ENCODE assay signal across 22 mouse cellular contexts in genomic region chr13:6178362-6179070, GRCm38 (mm10).
DNase-seq lines count a peak whose midpoint lies in the region; ATAC-seq lines count a peak whose summit lies in the region.
"Had no signal": no experiment of that assay in that cellular context is flagged by ENCODE, and none has a peak within 500 bp of the region (broad histone marks: within the 10 kb centered on the region; RNA-seq: fewer than 3 reads in every experiment).

No protein-coding gene starts in this region.

- H3K36me3 ChIP-seq in forebrain, embryonic 15.5 days: no peaks in the 10 kb centered on the region
- H3K36me3 ChIP-seq in forebrain, embryonic 11.5 days (ENCODE audit: control insufficient read depth, insufficient read depth, low read length): no peaks in the 10 kb centered on the region
- no peaks in the 10 kb centered on the region for H3K36me3 ChIP-seq in forebrain, embryonic 16.5 days (ENCODE audit: control insufficient read depth, insufficient read depth)
- H3K36me3 ChIP-seq: heart, embryonic 12.5 days; hindbrain, embryonic 13.5 days; intestine, embryonic 15.5 days; kidney, embryonic 15.5 days; limb, embryonic 12.5 days; liver, embryonic 13.5 days had no signal

- 0 out of 2 replicates have a peak overlapping the region, but pooled peaks have one; percentile 26 for H3K27ac ChIP-seq in forebrain, embryonic 15.5 days (replicated peaks)
- H3K27ac ChIP-seq in forebrain, embryonic 11.5 days (ENCODE audit: low read depth, low read length): no peak overlapping the region
- no peak overlapping the region for H3K27ac ChIP-seq in forebrain, embryonic 16.5 days (ENCODE audit: low read length)
- H3K27ac ChIP-seq: hindbrain, embryonic 13.5 days; intestine, embryonic 15.5 days; kidney, embryonic 15.5 days; limb, embryonic 12.5 days; liver, embryonic 13.5 days had no signal

- intact Hi-C loops in left cerebral cortex, postnatal 14 days (cut with DNase I): loop anchor here (5.0 kb wide), 1 partner anchor 311 kb away; no protein-coding TSS in a partner anchor

- peak; percentile 70; the same call in 1 of the 2 replicates for ATAC-seq in forebrain, embryonic 15.5 days (replicated peaks)
- ATAC-seq in forebrain, embryonic 11.5 days (replicated peaks; ENCODE audit: low FRiP score): no peak
- peak; percentile 78 for ATAC-seq in forebrain, embryonic 16.5 days
- ATAC-seq: intestine, embryonic 15.5 days had no signal

- no peaks in the 10 kb centered on the region for H3K27me3 ChIP-seq in forebrain, embryonic 15.5 days
- no peaks in the 10 kb centered on the region for H3K27me3 ChIP-seq in forebrain, embryonic 11.5 days (ENCODE audit: control insufficient read depth, insufficient read depth, low read length)
- H3K27me3 ChIP-seq in forebrain, embryonic 16.5 days (replicated peaks; ENCODE audit: control insufficient read depth, insufficient read depth, low read length): no peaks in the 10 kb centered on the region
- H3K27me3 ChIP-seq: heart, embryonic 12.5 days; hindbrain, embryonic 13.5 days; intestine, embryonic 15.5 days; kidney, embryonic 15.5 days; limb, embryonic 12.5 days; liver, embryonic 13.5 days had no signal

- 54% methylated on average over 9 of the region's 9 CpGs for WGBS in forebrain, embryonic 15.5 days
- 78% methylated on average over 9 of the region's 9 CpGs for WGBS in forebrain, embryonic 11.5 days
- WGBS in forebrain, embryonic 16.5 days: 50% methylated on average over 9 of the region's 9 CpGs

- H3K4me2 ChIP-seq in forebrain, embryonic 15.5 days (replicated peaks): no peak overlapping the region
- H3K4me2 ChIP-seq in forebrain, embryonic 11.5 days (ENCODE audit: low read depth, low read length, severe bottlenecking): no peak overlapping the region
- no peak overlapping the region for H3K4me2 ChIP-seq in forebrain, embryonic 16.5 days (ENCODE audit: low read length)
- H3K4me2 ChIP-seq: heart, embryonic 12.5 days; hindbrain, embryonic 13.5 days; intestine, embryonic 15.5 days; kidney, embryonic 15.5 days; limb, embryonic 12.5 days; liver, embryonic 13.5 days; lung, embryonic 14.5 days had no signal

- H3K4me3 ChIP-seq in forebrain, embryonic 15.5 days: no peak overlapping the region
- no peak overlapping the region for H3K4me3 ChIP-seq in forebrain, embryonic 11.5 days (ENCODE audit: low read depth, low read length)
- H3K4me3 ChIP-seq in forebrain, embryonic 16.5 days (replicated peaks; ENCODE audit: low read length): no peak overlapping the region
- H3K4me3 ChIP-seq: heart, embryonic 12.5 days; hindbrain, embryonic 13.5 days; intestine, embryonic 15.5 days; kidney, embryonic 15.5 days; limb, embryonic 12.5 days; liver, embryonic 13.5 days had no signal

- no peaks in the 10 kb centered on the region for H3K9me3 ChIP-seq in forebrain, embryonic 15.5 days
- no peaks in the 10 kb centered on the region for H3K9me3 ChIP-seq in forebrain, embryonic 11.5 days (ENCODE audit: control insufficient read depth, low read length)
- no peaks in the 10 kb centered on the region for H3K9me3 ChIP-seq in forebrain, embryonic 16.5 days (ENCODE audit: control insufficient read depth, low read length)
- H3K9me3 ChIP-seq: heart, embryonic 12.5 days; hindbrain, embryonic 13.5 days; intestine, embryonic 15.5 days; kidney, embryonic 15.5 days; limb, embryonic 12.5 days; liver, embryonic 13.5 days had no signal

- no peak overlapping the region for H3K9ac ChIP-seq in forebrain, embryonic 15.5 days (replicated peaks)
- H3K9ac ChIP-seq in forebrain, embryonic 11.5 days (ENCODE audit: low read length): no peak overlapping the region
- no peak overlapping the region for H3K9ac ChIP-seq in forebrain, embryonic 16.5 days (replicated peaks; ENCODE audit: low read depth, low read length)
- H3K9ac ChIP-seq: heart, embryonic 12.5 days; hindbrain, embryonic 13.5 days; intestine, embryonic 15.5 days; kidney, embryonic 15.5 days; limb, embryonic 12.5 days; liver, embryonic 13.5 days; lung, embryonic 14.5 days had no signal

- 0 out of 2 replicates have a peak, but pooled peaks cover 5% of the 10 kb centered on the region for H3K4me1 ChIP-seq in forebrain, embryonic 15.5 days
- no peaks in the 10 kb centered on the region for H3K4me1 ChIP-seq in forebrain, embryonic 11.5 days (replicated peaks; ENCODE audit: control insufficient read depth, insufficient read depth, low read length)
- H3K4me1 ChIP-seq in forebrain, embryonic 16.5 days (replicated peaks; ENCODE audit: control insufficient read depth, insufficient read depth, low read length): 0 out of 2 replicates have a peak, but pooled peaks cover 7% of the 10 kb centered on the region
- H3K4me1 ChIP-seq: heart, embryonic 12.5 days; hindbrain, embryonic 13.5 days; intestine, embryonic 15.5 days; kidney, embryonic 15.5 days; limb, embryonic 12.5 days; liver, embryonic 13.5 days had no signal

- DNase-seq in forebrain, embryonic 11.5 days (ENCODE audit: low spot score): no peak
- peak; percentile 53 to 54 for DNase-seq in left cerebral cortex, postnatal 14 days (ENCODE audit: low spot score in 2 of 2)
- DNase-seq in right cerebral cortex, postnatal 36 days (ENCODE audit: low spot score in 2 of 2): peak; percentile 39 to 65
- DNase-seq in thymus, postnatal 25 days: no peak
- DNase-seq in urinary bladder, postnatal 36 days (ENCODE audit: low spot score in 2 of 2): no peak
- DNase-seq: B cell, adult 2 months; cerebellum, postnatal 36 days; gastrocnemius, postnatal 10 days; heart, adult 11 months; heart, postnatal 14 days; liver, embryonic 13.5 days; lung, embryonic 14.5 days; lung, postnatal 36 days; spleen, adult 18-20 months; thymus, adult 2 months had no signal

Comparison
In these comparisons a context has a peak if more than half of its experiments do, and no peak if none do; other contexts are left out.
1. DNase-seq: peak in left cerebral cortex, postnatal 14 days (2 of 2) and right cerebral cortex, postnatal 36 days (2 of 2); none in forebrain, embryonic 11.5 days (single experiment), thymus, postnatal 25 days (single experiment) and urinary bladder, postnatal 36 days (0 of 2).